Mouse (Mus musculus) neural tube, embryonic 15.5 days (tissue): ENCODE data around the gene Nedd8. TPM values are rescaled to one million over a fixed set of nuclear protein-coding genes. Genes with fewer than 3 reads are reported as not detected.

Experiments
- polyA plus RNA-seq: library from polyadenylated mRNA; unstranded; fragments of >200 nt; fragmentation: Nextera tagmentation; extraction: Ambion mirVana; gene quantifications from 2 replicates; pipeline ENCODE4 v1.2.1, GENCODE M21; 2015

The Nedd8 gene
- polyA plus RNA-seq, 1 experiment from 2014 or later = 594 TPM

Other genes starting within 250 kb of the Nedd8 start
- 21.5 and 32.8 TPM in 2 replicates for gene Dhrs4, start 193.4 kb downstream of the Nedd8 start, polyA plus RNA-seq
- 21.6 and 25.1 TPM in 2 replicates for gene Carmil3, start 181.5 kb downstream of the Nedd8 start, polyA plus RNA-seq
- gene Cpne6, start 161.7 kb downstream of the Nedd8 start, polyA plus RNA-seq = 17.8 and 20.0 TPM in 2 replicates
- gene Nrl, start 147.1 kb downstream of the Nedd8 start, polyA plus RNA-seq = 0.13 and 0.26 TPM in 2 replicates
- 30.5 and 30.9 TPM in 2 replicates for gene Pck2, start 131.9 kb downstream of the Nedd8 start, polyA plus RNA-seq
- 98.9 and 102 TPM in 2 replicates for gene Dcaf11, start 112.1 kb downstream of the Nedd8 start, polyA plus RNA-seq
- 0.46 and 0.75 TPM in 2 replicates for gene A730061H03Rik, start 111.7 kb downstream of the Nedd8 start, polyA plus RNA-seq
- gene Fitm1, start 96.5 kb downstream of the Nedd8 start, polyA plus RNA-seq = 1.6 and 2.0 TPM in 2 replicates
- gene Psme1, start 94.0 kb downstream of the Nedd8 start, polyA plus RNA-seq = 214 and 228 TPM in 2 replicates
- 49.3 and 56.2 TPM in 2 replicates for gene Emc9, start 86.8 kb downstream of the Nedd8 start, polyA plus RNA-seq
- 186 and 246 TPM in 2 replicates for gene Psme2, start 81.0 kb downstream of the Nedd8 start, polyA plus RNA-seq
- gene Rnf31, start 80.4 kb downstream of the Nedd8 start, polyA plus RNA-seq = 20.4 and 22.0 TPM in 2 replicates
- 10.4 and 13.2 TPM in 2 replicates for gene Irf9, start 68.6 kb downstream of the Nedd8 start, polyA plus RNA-seq
- 15.1 and 16.6 TPM in 2 replicates for gene Rec8, start 54.1 kb downstream of the Nedd8 start, polyA plus RNA-seq
- gene Ipo4, start 36.2 kb downstream of the Nedd8 start, polyA plus RNA-seq = 110 and 121 TPM in 2 replicates
- gene Gm49378, start 34.2 kb downstream of the Nedd8 start, polyA plus RNA-seq = 0.77 and 1.7 TPM in 2 replicates
- gene Tm9sf1, start 28.3 kb downstream of the Nedd8 start, polyA plus RNA-seq = 62.6 and 72.5 TPM in 2 replicates
- 0.31 and 0.32 TPM in 2 replicates for gene Tssk4, start 21.9 kb downstream of the Nedd8 start, polyA plus RNA-seq
- gene Mdp1, start 11.6 kb downstream of the Nedd8 start, polyA plus RNA-seq = 76.0 and 79.8 TPM in 2 replicates
- 50.2 and 50.8 TPM in 2 replicates for gene Gmpr2, start 183 bp downstream of the Nedd8 start, polyA plus RNA-seq
- 24.9 and 28.3 TPM in 2 replicates for gene Tinf2, start 9.7 kb upstream of the Nedd8 start, polyA plus RNA-seq
- 0.31 and 0.96 TPM in 2 replicates for gene Tgm1, start 41.8 kb upstream of the Nedd8 start, polyA plus RNA-seq
- gene Rabggta, start 50.1 kb upstream of the Nedd8 start, polyA plus RNA-seq = 56.7 and 65.1 TPM in 2 replicates
- gene Dhrs1, start 73.6 kb upstream of the Nedd8 start, polyA plus RNA-seq = 79.7 and 84.6 TPM in 2 replicates
- gene Nop9, start 73.6 kb upstream of the Nedd8 start, polyA plus RNA-seq = 25.1 and 31.5 TPM in 2 replicates
- gene Cideb, start 86.3 kb upstream of the Nedd8 start, polyA plus RNA-seq = 0.35 and 0.93 TPM in 2 replicates
- 0.42 and 0.88 TPM in 2 replicates for gene Ltb4r2, start 89.3 kb upstream of the Nedd8 start, polyA plus RNA-seq
- 0.42 and 0.80 TPM in 2 replicates for gene Ltb4r1, start 93.8 kb upstream of the Nedd8 start, polyA plus RNA-seq
- 4.1 and 5.2 TPM in 2 replicates for gene Adcy4, start 112.0 kb upstream of the Nedd8 start, polyA plus RNA-seq
- gene Ripk3, start 116.7 kb upstream of the Nedd8 start, polyA plus RNA-seq = 2.8 and 14.2 TPM in 2 replicates
- 9.8 and 11.5 TPM in 2 replicates for gene Nfatc4, start 151.0 kb upstream of the Nedd8 start, polyA plus RNA-seq
- gene Nynrin, start 181.9 kb upstream of the Nedd8 start, polyA plus RNA-seq = 9.5 and 10.8 TPM in 2 replicates
- gene Cbln3, start 212.3 kb upstream of the Nedd8 start, polyA plus RNA-seq = 0.45 and 0.58 TPM in 2 replicates
- gene Khnyn, start 212.8 kb upstream of the Nedd8 start, polyA plus RNA-seq = 11.0 and 11.9 TPM in 2 replicates
- 148 and 166 TPM in 2 replicates for gene Sdr39u1, start 228.2 kb upstream of the Nedd8 start, polyA plus RNA-seq